Mouse (Mus musculus): Measurements from ENCODE around the gene Mpzl1. TPM values are rescaled to one million over a fixed set of nuclear protein-coding genes. Genes with fewer than 3 reads are reported as not detected.

Gene Mpzl1
- total RNA-seq, 1 experiment, result 60.1 TPM

GRCm38 (mm10) chr1:165675167-165675566 is 40.8 kb upstream of the Mpzl1 start:
- no peaks in the 10 kb centered on the region for H3K36me3 ChIP-seq (ENCODE audit: control insufficient read depth, insufficient read depth, low read length, poor library complexity, severe bottlenecking)
- no peak overlapping the region for H3K4me3 ChIP-seq (ENCODE audit: insufficient read depth in 1 of 2, low read depth in 1 of 2, low read length in 2 of 2, poor library complexity in 1 of 2, severe bottlenecking in 1 of 2)
- in situ Hi-C loops (cut with MboI; ENCODE audit: low sequenced_read_pairs in 2 of 2, unreplicated experiment in 2 of 2), result no loop called here
- TF ChIP-seq CHD2 (IDR thresholded peaks at IDR 0.05; ENCODE audit: low read depth, low read length), result no peak
- no peak for TF ChIP-seq ZC3H11A (IDR thresholded peaks at IDR 0.05; ENCODE audit: borderline replicate concordance, low read depth, low read length)
- TF ChIP-seq ZNF384 (IDR thresholded peaks at IDR 0.05; ENCODE audit: low read depth, low read length), result no peak
- no peak for TF ChIP-seq MAFK (IDR thresholded peaks at IDR 0.05; ENCODE audit: insufficient read depth, low read depth, low read length)
- TF ChIP-seq HCFC1 (IDR thresholded peaks at IDR 0.05; ENCODE audit: borderline replicate concordance, insufficient read depth, low read length), result no peak
- H3K4me1 ChIP-seq (ENCODE audit: control insufficient read depth in 2 of 2, insufficient read depth in 2 of 2, low read length in 2 of 2, poor library complexity in 1 of 2), result peaks cover 0 to 4% of the 10 kb centered on the region in 2 experiments; a peak in 1 of 4 replicates
- DNase-seq (ENCODE audit: low read depth, low spot score), result no peak
- no peak overlapping the region for H3K27ac ChIP-seq (ENCODE audit: insufficient read depth, low read depth, low read length, poor library complexity, severe bottlenecking)
- no peak overlapping the region for H3K9ac ChIP-seq (ENCODE audit: insufficient read depth, low read depth, low read length, poor library complexity, severe bottlenecking)
- H3K9me3 ChIP-seq (ENCODE audit: control insufficient read depth, insufficient read depth, low read depth, low read length), result no peaks in the 10 kb centered on the region

GRCm38 (mm10) chr1:165672355-165672754 is 38.0 kb upstream of the Mpzl1 start:
- H3K9ac ChIP-seq (ENCODE audit: insufficient read depth, low read depth, low read length, poor library complexity, severe bottlenecking), result no peak overlapping the region
- TF ChIP-seq ZC3H11A (IDR thresholded peaks at IDR 0.05; ENCODE audit: borderline replicate concordance, low read depth, low read length), result no peak
- TF ChIP-seq ZNF384 (IDR thresholded peaks at IDR 0.05; ENCODE audit: low read depth, low read length), result no peak
- TF ChIP-seq HCFC1 (IDR thresholded peaks at IDR 0.05; ENCODE audit: borderline replicate concordance, insufficient read depth, low read length), result no peak
- TF ChIP-seq MAFK (IDR thresholded peaks at IDR 0.05; ENCODE audit: insufficient read depth, low read depth, low read length), result peak; percentile 89
- TF ChIP-seq CHD2 (IDR thresholded peaks at IDR 0.05; ENCODE audit: low read depth, low read length), result no peak
- in situ Hi-C loops (cut with MboI; ENCODE audit: low sequenced_read_pairs in 2 of 2, unreplicated experiment in 2 of 2), result no loop called here
- H3K9me3 ChIP-seq (ENCODE audit: control insufficient read depth, insufficient read depth, low read depth, low read length), result no peaks in the 10 kb centered on the region
- H3K36me3 ChIP-seq (ENCODE audit: control insufficient read depth, insufficient read depth, low read length, poor library complexity, severe bottlenecking), result no peaks in the 10 kb centered on the region
- no peaks in the 10 kb centered on the region; a peak in 1 of 4 replicates for H3K4me1 ChIP-seq (ENCODE audit: control insufficient read depth in 2 of 2, insufficient read depth in 2 of 2, low read length in 2 of 2, poor library complexity in 1 of 2)
- H3K4me3 ChIP-seq (ENCODE audit: insufficient read depth in 1 of 2, low read depth in 1 of 2, low read length in 2 of 2, poor library complexity in 1 of 2, severe bottlenecking in 1 of 2), result no peak overlapping the region
- H3K27ac ChIP-seq (ENCODE audit: insufficient read depth, low read depth, low read length, poor library complexity, severe bottlenecking), result no peak overlapping the region
- DNase-seq (ENCODE audit: low read depth, low spot score), result no peak

DNA sequence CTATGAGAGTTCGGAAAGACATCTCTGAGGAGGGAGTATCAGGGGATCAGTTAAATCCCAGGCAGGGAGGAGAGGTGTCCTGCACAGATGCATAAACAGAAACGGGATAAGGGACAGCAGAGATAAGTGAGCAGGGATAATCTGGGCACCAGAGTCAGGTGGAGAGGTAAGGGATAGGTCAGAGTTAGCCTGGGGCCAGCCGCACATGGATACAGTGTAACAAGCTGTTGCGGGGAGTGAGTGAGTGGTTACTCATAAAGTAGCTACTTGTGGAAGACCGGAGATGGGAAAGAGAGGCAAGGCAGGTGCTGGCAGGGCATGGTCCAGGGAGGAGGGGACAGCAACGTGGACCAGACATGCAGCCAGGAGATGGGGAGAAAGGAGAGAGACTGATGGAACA is 35.7 kb upstream of the Mpzl1 start:
- no peak overlapping the region for H3K27ac ChIP-seq (ENCODE audit: insufficient read depth, low read depth, low read length, poor library complexity, severe bottlenecking)
- TF ChIP-seq ZC3H11A (IDR thresholded peaks at IDR 0.05; ENCODE audit: borderline replicate concordance, low read depth, low read length) (no peak), CHD2 (IDR thresholded peaks at IDR 0.05; ENCODE audit: low read depth, low read length) (no peak), ZNF384 (IDR thresholded peaks at IDR 0.05; ENCODE audit: low read depth, low read length) (no peak), HCFC1 (IDR thresholded peaks at IDR 0.05; ENCODE audit: borderline replicate concordance, insufficient read depth, low read length) (no peak), MAFK (IDR thresholded peaks at IDR 0.05; ENCODE audit: insufficient read depth, low read depth, low read length) (no peak)
- DNase-seq (ENCODE audit: low read depth, low spot score), result no peak
- no peaks in the 10 kb centered on the region for H3K36me3 ChIP-seq (ENCODE audit: control insufficient read depth, insufficient read depth, low read length, poor library complexity, severe bottlenecking)
- in situ Hi-C loops (cut with MboI; ENCODE audit: low sequenced_read_pairs in 2 of 2, unreplicated experiment in 2 of 2), result no loop called here
- no peak overlapping the region for H3K9ac ChIP-seq (ENCODE audit: insufficient read depth, low read depth, low read length, poor library complexity, severe bottlenecking)
- no peak overlapping the region for H3K4me3 ChIP-seq (ENCODE audit: insufficient read depth in 1 of 2, low read depth in 1 of 2, low read length in 2 of 2, poor library complexity in 1 of 2, severe bottlenecking in 1 of 2)
- no peaks in the 10 kb centered on the region for H3K9me3 ChIP-seq (ENCODE audit: control insufficient read depth, insufficient read depth, low read depth, low read length)
- H3K4me1 ChIP-seq (ENCODE audit: control insufficient read depth in 2 of 2, insufficient read depth in 2 of 2, low read length in 2 of 2, poor library complexity in 1 of 2), result no peaks in the 10 kb centered on the region; a peak in 1 of 4 replicates

DNA sequence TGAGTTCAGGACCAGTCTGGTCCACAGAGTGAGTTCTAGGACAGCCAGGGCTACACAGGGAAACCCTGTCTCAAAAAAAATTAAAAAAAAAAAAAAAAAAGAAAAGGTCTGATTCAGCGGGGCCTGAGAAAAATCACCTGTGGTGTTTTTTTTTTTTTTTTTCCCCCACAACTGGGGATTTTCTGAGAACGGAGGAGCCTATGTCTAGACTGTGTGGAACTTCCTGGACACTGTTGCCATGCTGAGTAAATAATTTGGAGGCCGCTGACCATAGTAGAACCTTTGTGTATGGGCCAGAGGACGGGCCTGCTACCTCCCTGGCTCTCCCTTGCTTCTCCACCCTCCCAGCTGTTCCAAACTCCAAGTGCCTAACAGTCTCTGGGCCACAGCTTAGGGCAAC is 34.6 kb upstream of the Mpzl1 start:
- no peak overlapping the region for H3K27ac ChIP-seq (ENCODE audit: insufficient read depth, low read depth, low read length, poor library complexity, severe bottlenecking)

GRCm38 (mm10) chr1:165667380-165667779 is 33.0 kb upstream of the Mpzl1 start:
- no peak for DNase-seq (ENCODE audit: low read depth, low spot score)
- H3K36me3 ChIP-seq (ENCODE audit: control insufficient read depth, insufficient read depth, low read length, poor library complexity, severe bottlenecking), result no peaks in the 10 kb centered on the region
- no peak overlapping the region for H3K9ac ChIP-seq (ENCODE audit: insufficient read depth, low read depth, low read length, poor library complexity, severe bottlenecking)
- no peaks in the 10 kb centered on the region for H3K9me3 ChIP-seq (ENCODE audit: control insufficient read depth, insufficient read depth, low read depth, low read length)
- in situ Hi-C loops (cut with MboI; ENCODE audit: low sequenced_read_pairs in 2 of 2, unreplicated experiment in 2 of 2), result loop anchor here in 1 of 2 experiments (10.0 kb wide), 1 partner anchor 67 kb away; no protein-coding TSS in a partner anchor
- peak overlapping the region in 1 of 2 experiments; percentile 10; a peak in 1 of 4 replicates for H3K4me3 ChIP-seq (ENCODE audit: insufficient read depth in 1 of 2, low read depth in 1 of 2, low read length in 2 of 2, poor library complexity in 1 of 2, severe bottlenecking in 1 of 2)
- peaks cover 0 to 7% of the 10 kb centered on the region in 2 experiments; a peak in 1 of 4 replicates for H3K4me1 ChIP-seq (ENCODE audit: control insufficient read depth in 2 of 2, insufficient read depth in 2 of 2, low read length in 2 of 2, poor library complexity in 1 of 2)
- no peak for TF ChIP-seq MAFK (IDR thresholded peaks at IDR 0.05; ENCODE audit: insufficient read depth, low read depth, low read length)
- no peak for TF ChIP-seq ZC3H11A (IDR thresholded peaks at IDR 0.05; ENCODE audit: borderline replicate concordance, low read depth, low read length)
- TF ChIP-seq ZNF384 (IDR thresholded peaks at IDR 0.05; ENCODE audit: low read depth, low read length), result no peak
- TF ChIP-seq CHD2 (IDR thresholded peaks at IDR 0.05; ENCODE audit: low read depth, low read length), result no peak
- no peak for TF ChIP-seq HCFC1 (IDR thresholded peaks at IDR 0.05; ENCODE audit: borderline replicate concordance, insufficient read depth, low read length)
- no peak overlapping the region for H3K27ac ChIP-seq (ENCODE audit: insufficient read depth, low read depth, low read length, poor library complexity, severe bottlenecking)

More for the DNA sequence above, 34.6 kb upstream of the Mpzl1 start:
- Histone ChIP-seq H3K9ac (ENCODE audit: insufficient read depth, low read depth, low read length, poor library complexity, severe bottlenecking) (no peak overlapping the region), H3K36me3 (ENCODE audit: control insufficient read depth, insufficient read depth, low read length, poor library complexity, severe bottlenecking) (no peaks in the 10 kb centered on the region), H3K4me1 (ENCODE audit: control insufficient read depth in 2 of 2, insufficient read depth in 2 of 2, low read length in 2 of 2, poor library complexity in 1 of 2) (no peaks in the 10 kb centered on the region; a peak in 1 of 4 replicates), H3K4me3 (ENCODE audit: insufficient read depth in 1 of 2, low read depth in 1 of 2, low read length in 2 of 2, poor library complexity in 1 of 2, severe bottlenecking in 1 of 2) (no peak overlapping the region), H3K9me3 (ENCODE audit: control insufficient read depth, insufficient read depth, low read depth, low read length) (no peaks in the 10 kb centered on the region)
- in situ Hi-C loops (cut with MboI; ENCODE audit: low sequenced_read_pairs in 2 of 2, unreplicated experiment in 2 of 2), result loop anchor here in 1 of 2 experiments (10.0 kb wide), 1 partner anchor 66 kb away; no protein-coding TSS in a partner anchor
- TF ChIP-seq ZNF384 (IDR thresholded peaks at IDR 0.05; ENCODE audit: low read depth, low read length) (peak; percentile 52; the same call in 1 of the 2 replicates), ZC3H11A (IDR thresholded peaks at IDR 0.05; ENCODE audit: borderline replicate concordance, low read depth, low read length) (no peak)
- DNase-seq (ENCODE audit: low read depth, low spot score), result no peak

Data from ES-E14 (cell line).